Mouse (Mus musculus) heart, adult 2 months (tissue): ENCODE data around the gene Fam19a2. TPM values are rescaled to one million over a fixed set of nuclear protein-coding genes. Genes with fewer than 3 reads are reported as not detected.

Experiments used
- DNase-seq, 2 experiments: peaks; one replicate each; pipeline ENCODE4 v3.0.0; 2021
- H3K27ac ChIP-seq: fragments of 200-600 bp; 2 replicates; pipeline ENCODE4 v1.8.1; 2022
- H3K27me3 ChIP-seq: fragments of 200-500 bp; 2 replicates; pipeline ENCODE4 v1.6.1; 2012; ENCODE audit warnings: mild to moderate bottlenecking, low read length, inconsistent platforms, mixed read lengths; ENCODE audit not compliant: control insufficient read depth, insufficient read depth
- H3K36me3 ChIP-seq: fragments of 200-500 bp; 2 replicates; pipeline ENCODE4 v1.6.1; 2012; ENCODE audit warnings: low read length, inconsistent platforms; ENCODE audit not compliant: control insufficient read depth, insufficient read depth
- H3K4me1 ChIP-seq: fragments of 200-500 bp; 2 replicates; pipeline ENCODE4 v1.6.1; 2011; ENCODE audit warnings: low read length; ENCODE audit not compliant: control insufficient read depth, insufficient read depth
- H3K4me3 ChIP-seq: fragments of 200-600 bp; 2 replicates; pipeline ENCODE4 v1.8.1; 2022
- H3K79me2 ChIP-seq: fragments of 200-500 bp; replicated peaks from 2 replicates; pipeline ENCODE4 v1.6.1; 2012; ENCODE audit warnings: mild to moderate bottlenecking, inconsistent platforms, low read length, moderate library complexity, mixed read lengths; ENCODE audit not compliant: control insufficient read depth, insufficient read depth
- H3K9ac ChIP-seq: fragments of 200-500 bp; 2 replicates; pipeline ENCODE4 v1.6.1; 2012; ENCODE audit warnings: low read depth, mild to moderate bottlenecking, control low read depth, inconsistent platforms, low read length, mixed read lengths
- CTCF ChIP-seq: fragments of 200-600 bp; IDR thresholded peaks from 2 replicates; pipeline ENCODE4 v1.8.1; 2022; ENCODE audit warnings: antibody characterized with exemption, mild to moderate bottlenecking, moderate library complexity
- EP300 ChIP-seq: fragments of 200-500 bp; IDR thresholded peaks from 2 replicates; pipeline ENCODE4 v1.6.1; 2011; ENCODE audit warnings: low read depth, low read length, control low read depth; ENCODE audit not compliant: insufficient read depth
- POLR2A ChIP-seq: fragments of 200-500 bp; IDR thresholded peaks from 2 replicates; pipeline ENCODE4 v1.6.1; 2011; ENCODE audit warnings: mild to moderate bottlenecking, low read depth, low read length, control low read depth; ENCODE audit not compliant: insufficient read depth
- WGBS: fragments of 180-500 bp; shearing (Covaris S2); methylation state at CpG from one replicate; pipeline ENCODE4 v1.1.7; 2018; 5-methylcytosine and 5-hydroxymethylcytosine counted together
- intact Hi-C: fragments of 180-260 bp; cut with DNase I; formaldehyde crosslinking; loops from one replicate; pipeline ENCODE4 v1.15.1; 2025
- polyA plus RNA-seq: library from polyadenylated mRNA; depleted of rRNA; stranded (reverse); fragments of >200 nt; gene quantifications from 2 replicates; pipeline ENCODE4 v1.2.3, GENCODE M21; 2012
- total RNA-seq, 2 experiments: library from RNA; stranded (reverse); gene quantifications; 2 replicates each; pipeline ENCODE4 v1.2.3; 2021

Gene Fam19a2
- total and polyA plus RNA-seq, 3 experiments, result 0.11 to 0.13 TPM; not detected in 1

GRCm38 (mm10) chr10:123577823-123578222, 314.0 kb downstream of the Fam19a2 start:
- intact Hi-C loops, result no loop called here
- H3K4me3 ChIP-seq, result no peak overlapping the region
- no peaks in the 10 kb centered on the region for H3K79me2 ChIP-seq
- H3K4me1 ChIP-seq, result no peaks in the 10 kb centered on the region
- no peaks in the 10 kb centered on the region for H3K27me3 ChIP-seq
- DNase-seq, result no peak
- TF ChIP-seq EP300 (no peak), CTCF (no peak), POLR2A (no peak)
- H3K9ac ChIP-seq, result no peak overlapping the region
- 74% methylated on average over 4 of the region's 4 CpGs for WGBS
- H3K36me3 ChIP-seq, result no peaks in the 10 kb centered on the region
- no peak overlapping the region for H3K27ac ChIP-seq

- intact Hi-C loops, result no loop called here
These were observed 315.2 kb downstream of the Fam19a2 start for GRCm38 (mm10) chr10:123579012-123579411.

GRCm38 (mm10) chr10:123595043-123595442, 331.2 kb downstream of the Fam19a2 start:
- Histone ChIP-seq H3K9ac (no peak overlapping the region), H3K27me3 (no peaks in the 10 kb centered on the region), H3K36me3 (0 out of 2 replicates have a peak, but pooled peaks cover 2% of the 10 kb centered on the region), H3K4me1 (no peaks in the 10 kb centered on the region; the same call in 1 of the 2 replicates), H3K79me2 (no peaks in the 10 kb centered on the region), H3K4me3 (no peak overlapping the region), H3K27ac (peak overlapping the region; percentile 71)
- DNase-seq, result peak in 1 of 2 experiments; percentile 3
- intact Hi-C loops, result no loop called here
- no peak for TF ChIP-seq POLR2A
- no peak for TF ChIP-seq EP300
- TF ChIP-seq CTCF, result no peak

More at GRCm38 (mm10) chr10:123579012-123579411, 315.2 kb downstream of the Fam19a2 start:
- WGBS, result 71% methylated on average over 2 of the region's 2 CpGs
- Histone ChIP-seq H3K27ac (no peak overlapping the region), H3K9ac (no peak overlapping the region), H3K36me3 (no peaks in the 10 kb centered on the region), H3K4me3 (no peak overlapping the region), H3K4me1 (no peaks in the 10 kb centered on the region), H3K79me2 (no peaks in the 10 kb centered on the region), H3K27me3 (no peaks in the 10 kb centered on the region)
- TF ChIP-seq POLR2A (no peak), CTCF (no peak), EP300 (no peak)
- DNase-seq, result no peak

GRCm38 (mm10) chr10:123597059-123597458, 333.3 kb downstream of the Fam19a2 start:
- H3K4me1 ChIP-seq, result no peaks in the 10 kb centered on the region; the same call in 1 of the 2 replicates
- H3K4me3 ChIP-seq, result no peak overlapping the region
- 76% methylated on average over 3 of the region's 3 CpGs for WGBS
- H3K9ac ChIP-seq, result no peak overlapping the region
- 0 out of 2 replicates have a peak, but pooled peaks cover 2% of the 10 kb centered on the region for H3K36me3 ChIP-seq
- intact Hi-C loops, result no loop called here
- no peaks in the 10 kb centered on the region for H3K27me3 ChIP-seq
- TF ChIP-seq CTCF, result no peak
- TF ChIP-seq POLR2A, result no peak
- TF ChIP-seq EP300, result no peak
- H3K79me2 ChIP-seq, result no peaks in the 10 kb centered on the region
- no peak overlapping the region for H3K27ac ChIP-seq
- DNase-seq, result no peak

- no peak for TF ChIP-seq EP300
- TF ChIP-seq CTCF, result no peak
- TF ChIP-seq POLR2A, result no peak
- Histone ChIP-seq H3K4me1 (no peaks in the 10 kb centered on the region), H3K9ac (no peak overlapping the region), H3K4me3 (no peak overlapping the region), H3K27ac (no peak overlapping the region), H3K36me3 (no peaks in the 10 kb centered on the region), H3K27me3 (no peaks in the 10 kb centered on the region), H3K79me2 (no peaks in the 10 kb centered on the region)
- WGBS, result 47% methylated on average over 2 of the region's 2 CpGs
- intact Hi-C loops, result no loop called here
- DNase-seq, result no peak
These were observed 341.9 kb downstream of the Fam19a2 start for GRCm38 (mm10) chr10:123605671-123606070.

GRCm38 (mm10) chr10:123626691-123627090, 362.9 kb downstream of the Fam19a2 start:
- no peaks in the 10 kb centered on the region for H3K79me2 ChIP-seq
- H3K4me3 ChIP-seq, result no peak overlapping the region
- DNase-seq, result no peak
- no peaks in the 10 kb centered on the region for H3K27me3 ChIP-seq
- no peak overlapping the region for H3K27ac ChIP-seq
- intact Hi-C loops, result no loop called here
- no peak overlapping the region for H3K9ac ChIP-seq
- peaks cover 2% of the 10 kb centered on the region; the same call in 1 of the 2 replicates for H3K4me1 ChIP-seq
- TF ChIP-seq EP300 (no peak), CTCF (no peak), POLR2A (no peak)
- no peaks in the 10 kb centered on the region for H3K36me3 ChIP-seq
- 84% methylated on average over 2 of the region's 2 CpGs for WGBS
